ENCODE assay signal across 7 mouse cellular contexts in genomic region chr6:34598121-34599065, GRCm38 (mm10). TPM values are rescaled to one million over a fixed set of nuclear protein-coding genes. Genes with fewer than 3 reads are reported as not detected.
DNase-seq lines count a peak whose midpoint lies in the region; ATAC-seq lines count a peak whose summit lies in the region.

Cald1 (plus strand) TSS chr6:34598500.

- no peaks in the 10 kb centered on the region for H3K27me3 ChIP-seq in embryonic facial prominence, embryonic 14.5 days (replicated peaks; ENCODE audit: control insufficient read depth, insufficient read depth, low read length)
- no peaks in the 10 kb centered on the region for H3K27me3 ChIP-seq in heart, embryonic 14.5 days (ENCODE audit: control insufficient read depth, insufficient read depth, low read length)

- H3K9me3 ChIP-seq in embryonic facial prominence, embryonic 14.5 days (ENCODE audit: control insufficient read depth, low read length): no peaks in the 10 kb centered on the region
- no peaks in the 10 kb centered on the region for H3K9me3 ChIP-seq in heart, embryonic 14.5 days (ENCODE audit: control insufficient read depth, low read length)

- peak within 1 kb of the TSS; percentile 87 for H3K27ac ChIP-seq in embryonic facial prominence, embryonic 14.5 days (replicated peaks; ENCODE audit: low read depth, low read length)
- H3K27ac ChIP-seq in heart, embryonic 14.5 days (replicated peaks in 1 of 2; ENCODE audit: control insufficient read depth in 1 of 2, insufficient read depth in 1 of 2, low read depth in 2 of 2, low read length in 2 of 2): peak within 1 kb of the TSS; percentile 89 to 92

- H3K4me1 ChIP-seq in embryonic facial prominence, embryonic 14.5 days (ENCODE audit: control insufficient read depth, insufficient read depth, low read length): peaks cover 33% of the 10 kb centered on the region
- H3K4me1 ChIP-seq in heart, embryonic 14.5 days (ENCODE audit: control insufficient read depth in 2 of 2, insufficient read depth in 2 of 2, low read length in 2 of 2): peaks cover 11 to 37% of the 10 kb centered on the region in 2 experiments

- H3K36me3 ChIP-seq in embryonic facial prominence, embryonic 14.5 days (ENCODE audit: control insufficient read depth, insufficient read depth, low read length): no peaks in the 10 kb centered on the region
- H3K36me3 ChIP-seq in heart, embryonic 14.5 days (ENCODE audit: control insufficient read depth, insufficient read depth, low read length): no peaks in the 10 kb centered on the region

- H3K9ac ChIP-seq in embryonic facial prominence, embryonic 14.5 days (ENCODE audit: low read depth, low read length): peak within 1 kb of the TSS; percentile 74
- peak within 1 kb of the TSS; percentile 86 for H3K9ac ChIP-seq in heart, embryonic 14.5 days (ENCODE audit: low read length)

- ATAC-seq in embryonic facial prominence, embryonic 14.5 days (ENCODE audit: low read depth): peak; percentile 93
- ATAC-seq in heart, embryonic 14.5 days (ENCODE audit: insufficient number of reproducible peaks, insufficient read depth, low FRiP score, low read depth): peak; percentile 81; the same call in 1 of the 2 replicates

- 4% methylated on average over 16 of the region's 16 CpGs for WGBS in embryonic facial prominence, embryonic 14.5 days
- 1% methylated on average over 16 of the region's 16 CpGs for WGBS in heart, embryonic 14.5 days

- DNase-seq in adrenal gland, adult 2 months: peak; percentile 50
- DNase-seq in embryonic facial prominence, embryonic 14.5 days (ENCODE audit: low spot score): peak; percentile 92
- DNase-seq in kidney, postnatal 10 days: peak; percentile 81
- peak; percentile 53 to 58 for DNase-seq in lung, adult 18-20 months
- peak; percentile 54 for DNase-seq in ovary, postnatal 36 days (ENCODE audit: low spot score)
- no peak for DNase-seq in thymus, postnatal 25 days

- peak within 1 kb of the TSS; percentile 57 for H3K4me3 ChIP-seq in embryonic facial prominence, embryonic 14.5 days (ENCODE audit: low read depth, low read length)
- H3K4me3 ChIP-seq in heart, embryonic 14.5 days (ENCODE audit: control insufficient read depth in 1 of 2, insufficient read depth in 1 of 2, low read depth in 1 of 2, low read length in 2 of 2): peak within 1 kb of the TSS; percentile 65 to 77

- peak within 1 kb of the TSS; percentile 60 for H3K4me2 ChIP-seq in embryonic facial prominence, embryonic 14.5 days (ENCODE audit: low read depth, low read length)
- H3K4me2 ChIP-seq in heart, embryonic 14.5 days (ENCODE audit: low read length): peak within 1 kb of the TSS; percentile 76

RNA-seq across cellular contexts. Expression of gene Cald1, which starts in this region (rescaled TPM):
- total RNA-seq in adrenal gland, adult 2 months (2021): 10 to 100 TPM; 82.4 to 89.0 TPM
- polyA plus RNA-seq in adrenal gland, adult 2 months (2012; rRNA removed): 5.4 and 5.6 TPM in 2 replicates
- polyA plus RNA-seq in embryonic facial prominence, embryonic 14.5 days (2014; fragmentation: Nextera tagmentation; extraction: Ambion mirVana): 227 and 238 TPM in 2 replicates
- 122 and 123 TPM in 2 replicates for polyA plus RNA-seq in heart, embryonic 14.5 days (2014; fragmentation: Nextera tagmentation; extraction: Ambion mirVana)

Comparison
In these comparisons a context has a peak if more than half of its experiments do, and no peak if none do; other contexts are left out.
1. RNA of gene Cald1 (polyA plus RNA-seq): 227 to 238 TPM in embryonic facial prominence, embryonic 14.5 days and 122 to 123 TPM in heart, embryonic 14.5 days; 5.4 to 5.6 TPM in adrenal gland, adult 2 months; every median in the first group is over 10 times any median in the second.